Mouse (Mus musculus) kidney, adult 2 months (tissue): ENCODE data around the gene Rfk.

Source experiments
- CTCF ChIP-seq: fragments of 200-500 bp; conservative IDR thresholded peaks from 2 replicates; pipeline ENCODE4 v1.5.1; 2011; ENCODE audit warnings: low read depth, mild to moderate bottlenecking, control low read depth, low read length, moderate library complexity, mixed read lengths; ENCODE audit not compliant: insufficient read depth, insufficient read length
- POLR2A ChIP-seq: fragments of 200-500 bp; IDR thresholded peaks from one replicate; pipeline ENCODE4 v1.6.1; 2011; ENCODE audit warnings: low read depth, low read length, control low read depth

DNA sequence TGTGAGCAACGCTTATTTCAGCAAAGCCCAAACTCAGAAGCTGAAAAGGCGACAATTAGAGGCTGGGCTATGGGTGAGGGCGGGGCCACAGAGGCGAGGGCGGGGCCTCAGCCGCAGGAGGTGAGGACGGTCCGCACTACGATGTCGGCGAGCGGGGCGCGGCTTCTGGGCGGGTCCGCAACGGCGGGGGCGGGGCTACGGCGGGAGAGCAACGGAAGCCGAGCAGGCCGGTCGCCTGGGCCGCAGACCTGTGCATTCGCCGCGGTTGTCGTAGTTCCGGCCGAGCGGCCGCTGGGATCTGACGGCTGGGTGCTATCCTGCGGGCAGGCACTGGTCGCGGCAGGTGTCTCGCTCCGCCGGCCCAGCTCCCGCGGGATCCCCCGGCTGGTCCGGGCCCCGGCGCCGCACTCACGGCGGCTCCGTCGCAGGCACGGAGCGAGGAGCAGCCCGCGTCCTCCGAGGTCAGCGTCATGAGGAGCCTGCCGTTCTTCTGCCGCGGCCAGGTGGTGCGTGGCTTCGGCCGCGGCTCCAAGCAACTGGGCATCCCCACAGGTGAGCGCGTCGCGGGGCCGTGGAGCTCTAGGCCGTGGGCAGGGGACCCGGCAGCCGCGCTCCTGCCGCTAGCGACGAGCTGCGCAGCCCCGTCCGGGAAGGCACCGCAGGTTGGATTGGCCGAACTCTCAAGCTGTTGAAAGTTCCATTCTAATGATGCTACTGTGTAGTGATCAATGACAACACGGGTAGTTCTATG, at the start of gene Rfk:
- TF ChIP-seq CTCF (no peak), POLR2A (peak; percentile 92)
